ENCODE assay signal across 24 mouse cellular contexts in genomic region chr6:95479801-95480200, GRCm38 (mm10).
DNase-seq lines count a peak whose midpoint lies in the region; ATAC-seq and TF ChIP-seq lines count a peak whose summit lies in the region.
"Had no signal": no experiment of that assay in that cellular context is flagged by ENCODE, and none has a peak within 500 bp of the region (broad histone marks: within the 10 kb centered on the region; RNA-seq: fewer than 3 reads in every experiment).

No protein-coding gene starts in this region.

- no peak overlapping the region for H3K4me2 ChIP-seq in lung, postnatal 0 days (replicated peaks; ENCODE audit: low read depth, low read length)
- H3K4me2 ChIP-seq: embryonic facial prominence, embryonic 12.5 days; forebrain, embryonic 13.5 days; forebrain, embryonic 15.5 days had no signal

- no peaks in the 10 kb centered on the region for H3K36me3 ChIP-seq in lung, postnatal 0 days (ENCODE audit: insufficient read depth, low read length)
- H3K36me3 ChIP-seq: embryonic facial prominence, embryonic 12.5 days; forebrain, embryonic 15.5 days had no signal

- H3K27ac ChIP-seq in lung, postnatal 0 days (ENCODE audit: low read length), result no peak overlapping the region
- H3K27ac ChIP-seq: embryonic facial prominence, embryonic 10.5 days; embryonic facial prominence, embryonic 12.5 days; forebrain, embryonic 13.5 days; forebrain, embryonic 15.5 days had no signal

- TF ChIP-seq POLR2A in lung, adult 2 months (IDR thresholded peaks at IDR 0.05; ENCODE audit: borderline replicate concordance, extremely low read depth, low read depth, low read length), result no peak

- H3K4me3 ChIP-seq in lung, postnatal 0 days (ENCODE audit: low read depth, low read length), result no peak overlapping the region
- no peak overlapping the region for H3K4me3 ChIP-seq in lung, adult 2 months (replicated peaks; ENCODE audit: extremely low read depth, low read depth, low read length)
- H3K4me3 ChIP-seq: embryonic facial prominence, embryonic 10.5 days; embryonic facial prominence, embryonic 12.5 days; forebrain, embryonic 13.5 days; forebrain, embryonic 15.5 days had no signal

- no peaks in the 10 kb centered on the region for H3K27me3 ChIP-seq in lung, postnatal 0 days (replicated peaks; ENCODE audit: insufficient read depth, low read length)
- H3K27me3 ChIP-seq: CH12.LX; embryonic facial prominence, embryonic 12.5 days; forebrain, embryonic 13.5 days; forebrain, embryonic 15.5 days; Patski had no signal

- H3K4me1 ChIP-seq in lung, postnatal 0 days (ENCODE audit: insufficient read depth, low read depth, low read length), result no peaks in the 10 kb centered on the region
- no peaks in the 10 kb centered on the region for H3K4me1 ChIP-seq in lung, adult 2 months (ENCODE audit: control insufficient read depth, insufficient read depth, low read length)

- TF ChIP-seq CTCF in lung, postnatal 0 days (IDR thresholded peaks at IDR 0.05), result no peak
- TF ChIP-seq CTCF in lung, adult 2 months (IDR thresholded peaks at IDR 0.05; ENCODE audit: insufficient read depth, low read length), result no peak

- 76% methylated on average over 6 of the region's 6 CpGs for WGBS in lung, postnatal 0 days
- WGBS in lung, adult 2 months, result 86% methylated on average over 6 of the region's 6 CpGs

- TF ChIP-seq EP300 in lung, postnatal 0 days (IDR thresholded peaks at IDR 0.05), result no peak

- no peaks in the 10 kb centered on the region for H3K9me3 ChIP-seq in lung, postnatal 0 days (ENCODE audit: low read length)
- H3K9me3 ChIP-seq: embryonic facial prominence, embryonic 12.5 days; forebrain, embryonic 13.5 days; forebrain, embryonic 15.5 days; G1E had no signal

- ATAC-seq in lung, postnatal 0 days, result peak; percentile 55
- ATAC-seq: activated CD4-positive, CD25-positive, alpha-beta regulatory T cell, adult 4 months; CD4-positive, CD25-positive, alpha-beta regulatory T cell, adult 4 months; forebrain, embryonic 13.5 days; forebrain, embryonic 15.5 days; Patski had no signal

- peak; percentile 66 for DNase-seq in heart, adult 11 months
- no peak for DNase-seq in heart, adult 18-20 months
- peak; percentile 18 for DNase-seq in lung, postnatal 0 days (ENCODE audit: low spot score)
- no peak for DNase-seq in lung, adult 2 months
- DNase-seq in lung, postnatal 36 days, result peak; percentile 4
- DNase-seq in lung, postnatal 14 days, result no peak
- DNase-seq: adrenal gland, adult 8-10 months; adrenal gland, postnatal 14 days; adrenal gland, postnatal 36 days; B cell, adult 2 months; cerebellum, adult 11-12 months; cerebellum, adult 2 months; cerebellum, adult 9-10 months; cerebellum, postnatal 10 days; cerebellum, postnatal 25 days had no signal

- no peak overlapping the region for H3K9ac ChIP-seq in lung, postnatal 0 days (replicated peaks; ENCODE audit: low read depth)
- H3K9ac ChIP-seq: embryonic facial prominence, embryonic 12.5 days; forebrain, embryonic 13.5 days; forebrain, embryonic 15.5 days had no signal

Comparison
In these comparisons a context has a peak if more than half of its experiments do, and no peak if none do; other contexts are left out.
1. DNase-seq: peak in heart, adult 11 months (single experiment), lung, postnatal 0 days (single experiment) and lung, postnatal 36 days (single experiment); none in heart, adult 18-20 months (0 of 2), lung, adult 2 months (single experiment) and lung, postnatal 14 days (single experiment).